Mouse (Mus musculus) induced T-regulatory cell, adult 2 months (primary cell): ENCODE measurements around the gene Ctdspl.
A peak's percentile ranks its signal among the peaks of the same experiment; 100 is the strongest.

Experiments used
- DNase-seq: peaks from one replicate; pipeline ENCODE4 v3.0.0-alpha.2; 2012; ENCODE audit warnings: low read depth

Ctdspl gene

DNA sequence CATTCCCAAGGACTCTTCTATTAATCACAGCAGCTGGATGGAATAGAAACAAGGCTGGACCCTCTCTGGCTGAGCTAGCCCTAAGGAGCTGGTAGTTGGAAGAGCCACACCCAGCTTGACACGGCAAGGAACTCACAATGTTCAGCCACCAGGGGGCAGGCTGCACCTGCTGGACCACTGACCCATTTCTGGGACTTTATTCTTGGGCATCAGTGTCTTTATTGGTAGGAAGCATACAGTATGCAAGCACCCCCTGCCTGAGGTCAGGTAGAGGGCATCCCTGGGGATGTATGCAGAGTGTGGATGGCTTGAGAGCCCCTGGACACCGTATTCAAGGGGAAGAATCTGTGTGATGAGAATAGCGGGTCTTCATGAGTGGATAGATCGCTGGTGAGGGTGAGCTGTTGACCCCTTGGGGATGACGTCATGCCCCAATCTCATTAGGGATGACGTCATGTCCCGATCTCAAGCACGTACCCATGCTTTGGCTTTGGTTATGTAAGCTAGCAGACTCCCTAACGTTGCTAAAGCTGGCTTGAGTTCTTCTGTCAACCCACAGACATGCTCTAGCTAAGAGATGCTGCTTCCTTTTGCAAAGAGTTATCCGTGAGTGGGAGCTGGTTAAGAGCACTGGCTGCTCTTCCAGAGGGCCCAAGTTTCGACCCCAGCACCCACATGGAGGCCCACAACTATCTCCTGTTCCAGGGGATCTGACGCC, 5.3 kb upstream of the Ctdspl start:
- peak; percentile 77 for DNase-seq

DNA sequence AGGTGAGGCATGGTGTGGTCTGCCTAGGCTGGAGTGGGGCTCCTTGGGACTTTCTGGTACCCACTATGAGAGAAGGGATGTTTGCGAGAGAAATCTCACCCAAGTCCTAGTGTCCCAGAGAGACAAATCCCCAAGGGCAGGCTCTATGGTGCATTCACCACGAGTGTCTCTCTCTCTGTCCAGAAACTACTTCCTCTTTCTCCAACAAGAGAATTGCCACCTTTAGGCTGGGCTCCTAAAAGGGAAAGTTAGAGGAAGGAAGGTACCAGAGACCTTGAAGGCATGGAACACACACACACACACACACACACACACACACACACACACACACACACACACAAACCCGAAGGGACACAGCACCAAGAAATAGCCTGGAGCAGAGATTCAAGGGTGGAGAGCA, 4.3 kb upstream of the Ctdspl start:
- DNase-seq = no peak

DNA sequence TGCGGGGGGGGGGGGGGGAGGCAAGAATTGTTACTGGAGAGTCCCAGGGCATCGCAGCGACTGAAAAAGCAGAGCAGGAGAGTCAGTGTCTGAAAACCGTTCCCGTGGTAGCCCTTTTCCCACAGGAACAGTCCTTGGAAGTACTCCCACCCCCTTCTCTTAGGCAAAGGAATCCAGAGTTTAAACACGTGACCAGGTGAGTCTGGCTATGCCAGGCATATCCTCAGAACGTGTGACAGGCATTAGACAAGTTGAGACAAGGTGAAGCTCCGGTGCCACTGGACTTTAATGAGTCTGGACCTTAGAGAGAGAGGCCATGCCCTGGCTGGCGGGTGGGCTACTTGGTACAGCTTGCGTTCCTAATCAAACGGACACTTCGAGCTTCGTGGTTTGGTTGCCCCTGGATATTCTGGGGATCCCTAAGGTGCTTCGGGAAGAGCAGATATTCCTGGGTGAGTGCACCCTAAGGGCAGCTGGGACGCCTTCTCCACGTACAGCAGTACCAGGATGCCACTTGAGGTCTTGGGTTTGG, 1.6 kb upstream of the Ctdspl start:
- DNase-seq = no peak

DNA sequence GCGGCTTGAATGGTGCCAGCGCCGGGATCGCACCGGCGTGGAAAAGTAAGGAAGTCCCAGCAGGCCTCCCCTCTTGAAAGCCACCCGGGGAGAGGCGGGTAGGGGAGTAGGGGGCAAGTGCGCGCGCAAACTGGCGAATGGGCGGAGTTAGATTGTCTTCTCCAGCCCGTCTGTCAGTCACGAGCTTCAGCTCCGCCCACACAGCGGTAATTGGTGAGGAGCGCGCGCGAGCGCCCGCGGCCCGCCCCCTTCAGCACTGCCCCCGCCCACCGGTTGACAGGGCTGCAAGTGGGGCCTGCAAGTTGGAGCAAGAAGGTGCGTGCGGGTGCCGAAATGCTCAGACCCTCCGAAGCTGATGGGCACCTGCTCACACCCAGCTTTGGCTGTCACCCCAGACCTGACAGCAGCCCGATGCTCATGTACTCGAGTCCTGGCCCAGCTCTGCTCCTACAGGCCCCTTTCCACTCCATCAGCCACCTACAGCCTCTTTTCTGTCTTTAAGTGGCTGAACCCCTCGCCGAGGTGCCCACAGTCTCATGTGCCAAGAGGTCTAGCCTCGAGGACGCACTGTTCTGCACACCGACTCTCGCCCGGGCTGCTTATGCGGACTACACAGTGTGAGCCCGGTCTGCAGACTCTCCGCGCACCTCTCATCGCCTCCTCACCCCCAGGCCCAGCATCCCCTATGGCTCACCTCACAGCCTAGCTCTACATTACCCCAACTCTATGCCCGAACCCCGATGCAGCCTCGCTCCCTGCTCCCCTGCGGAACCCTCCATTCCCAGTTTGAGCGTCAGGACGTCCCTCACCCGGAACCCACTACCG, 755 bp upstream of the Ctdspl start:
- DNase-seq = peak; percentile 98

GRCm38 (mm10) chr9:118926688-118927321, 552 bp downstream of the Ctdspl start:
- peak; percentile 57 for DNase-seq

DNA sequence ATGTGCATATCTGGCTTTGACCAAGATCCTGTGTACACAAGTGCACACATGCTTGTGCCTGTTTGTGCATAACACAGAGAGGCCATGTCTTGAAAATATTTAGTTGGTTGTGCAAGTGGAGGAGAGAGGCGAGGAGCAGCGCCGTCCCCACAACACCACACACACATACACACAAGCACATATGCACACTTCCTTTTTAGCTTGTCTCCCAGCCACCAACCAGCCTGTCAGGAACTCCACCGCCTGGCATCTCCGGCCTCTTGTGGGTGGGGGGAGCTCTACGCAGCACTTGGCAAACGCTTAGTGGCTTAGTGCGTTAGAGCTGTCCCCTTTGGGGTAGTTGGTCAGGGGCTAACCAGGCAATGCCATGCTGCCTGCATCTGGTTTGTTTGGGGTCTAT, 1.2 kb downstream of the Ctdspl start:
- DNase-seq = peak; percentile 16

DNA sequence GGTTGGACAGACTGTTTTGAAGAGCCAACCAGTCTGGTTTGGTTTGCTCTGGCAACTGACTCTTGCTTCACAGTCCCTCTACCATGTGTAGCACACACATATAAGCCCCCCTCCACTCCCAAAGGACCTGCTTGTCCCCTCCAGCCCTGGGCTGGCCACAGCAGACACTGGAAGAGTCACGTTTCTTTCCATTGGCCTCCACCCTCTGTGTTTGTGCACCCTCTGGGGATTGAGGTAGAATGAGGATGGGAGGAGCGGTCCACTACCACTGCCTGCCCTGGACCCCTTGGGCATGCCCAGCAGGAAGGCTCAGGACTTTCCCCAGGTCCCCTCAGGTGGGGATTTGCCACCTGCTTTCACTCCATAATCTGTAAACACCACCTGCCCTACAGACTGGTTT, 1.8 kb downstream of the Ctdspl start:
- no peak for DNase-seq

- no peak for DNase-seq
These were observed 2.4 kb downstream of the Ctdspl start for GRCm38 (mm10) chr9:118928656-118929055.

- DNase-seq = no peak
These were observed 4.4 kb downstream of the Ctdspl start for GRCm38 (mm10) chr9:118930611-118931010.

- DNase-seq = no peak
These were observed 7.5 kb downstream of the Ctdspl start for GRCm38 (mm10) chr9:118933800-118934199.

DNA sequence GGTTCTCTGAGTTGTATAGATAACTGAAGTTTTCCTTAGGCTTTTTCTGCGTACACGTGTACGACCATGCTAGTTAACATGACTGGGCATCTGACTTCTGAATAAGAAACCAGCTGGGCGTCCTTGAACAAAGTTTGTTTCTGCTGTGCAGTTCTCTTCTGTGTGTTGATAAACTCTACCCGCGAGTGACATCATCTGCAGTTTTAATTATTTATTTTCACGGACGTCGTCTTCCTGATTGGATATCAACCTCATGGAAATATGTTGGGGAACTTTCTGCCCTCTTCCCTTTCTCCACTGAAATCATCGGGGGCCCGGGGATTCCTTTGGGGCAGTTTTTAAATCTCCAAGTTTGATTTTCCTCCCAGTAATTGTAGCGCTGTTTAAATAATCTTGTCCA, 8.1 kb downstream of the Ctdspl start:
- no peak for DNase-seq

DNA sequence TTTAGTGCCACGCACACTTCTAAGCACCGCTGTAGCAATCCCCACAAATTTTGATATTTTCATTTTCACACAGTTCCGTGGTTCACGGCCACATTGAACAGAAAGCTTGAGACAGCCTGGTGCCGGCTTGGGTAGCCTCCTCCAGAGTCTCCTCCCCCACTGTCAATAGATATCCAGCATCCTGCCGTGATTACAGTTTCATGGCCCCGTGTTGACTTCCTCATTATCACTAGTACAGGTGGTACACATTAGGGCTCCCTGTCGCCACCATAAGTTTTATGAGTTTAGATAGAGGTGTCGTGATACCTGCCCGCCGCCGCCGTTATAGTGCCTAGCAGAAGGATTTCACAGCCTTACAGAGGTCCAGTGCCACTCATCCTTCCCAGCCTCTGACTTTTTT, 8.8 kb downstream of the Ctdspl start:
- no peak for DNase-seq

DNA sequence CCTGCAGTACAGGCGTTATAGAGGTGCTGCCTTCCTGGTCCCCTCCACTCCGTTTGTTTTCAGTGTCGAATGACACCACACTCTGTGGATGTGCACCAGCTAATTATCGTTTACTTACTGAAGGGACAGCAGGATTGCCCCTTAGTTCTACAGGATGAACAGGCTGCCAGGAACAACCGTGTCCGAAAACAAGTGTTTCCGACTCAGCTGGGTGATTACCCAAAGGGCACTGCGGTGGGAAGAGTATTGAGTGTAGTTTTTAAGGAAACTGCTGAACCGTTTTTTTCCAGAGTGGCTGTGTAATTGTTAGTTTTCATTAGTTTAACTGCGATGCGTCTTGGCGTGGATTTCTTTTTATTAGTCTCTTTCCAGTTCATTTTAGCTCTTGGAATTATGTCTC, 9.8 kb downstream of the Ctdspl start:
- DNase-seq = no peak

GRCm38 (mm10) chr9:118937515-118937914, 11.3 kb downstream of the Ctdspl start:
- DNase-seq = no peak

- DNase-seq = no peak
These were observed 13.2 kb downstream of the Ctdspl start for GRCm38 (mm10) chr9:118939410-118939809.

- no peak for DNase-seq
These were observed 13.6 kb downstream of the Ctdspl start for GRCm38 (mm10) chr9:118939831-118940230.

DNA sequence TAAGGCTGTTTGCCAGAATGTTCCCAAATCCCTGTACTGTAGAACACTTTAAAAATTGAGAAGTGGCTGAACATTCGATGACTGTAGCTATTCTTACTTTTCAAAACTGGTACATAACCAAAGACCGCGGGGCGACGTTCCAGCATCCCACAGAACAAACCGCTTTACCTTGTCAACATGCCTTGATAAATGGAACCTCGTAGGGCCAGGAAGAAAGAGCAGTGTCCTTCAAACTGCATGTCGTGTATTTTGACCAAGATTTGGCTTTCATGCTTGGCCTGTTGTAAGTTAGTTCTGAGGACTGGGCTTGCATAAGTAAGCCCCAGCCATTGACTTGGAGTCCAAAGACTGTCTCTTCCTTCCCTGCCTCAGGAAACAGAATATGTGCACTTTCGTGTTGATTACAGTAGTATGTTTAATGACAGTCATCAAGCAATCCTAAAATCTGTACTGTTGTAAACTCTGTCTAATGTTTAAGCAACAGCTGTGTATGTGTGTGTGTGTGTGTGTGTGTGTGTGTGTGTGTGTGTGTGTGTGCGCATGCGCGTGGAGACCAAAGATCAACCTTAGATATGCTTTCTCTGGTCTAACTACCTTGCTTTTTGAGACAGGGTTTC, 14.4 kb downstream of the Ctdspl start:
- no peak for DNase-seq

DNA sequence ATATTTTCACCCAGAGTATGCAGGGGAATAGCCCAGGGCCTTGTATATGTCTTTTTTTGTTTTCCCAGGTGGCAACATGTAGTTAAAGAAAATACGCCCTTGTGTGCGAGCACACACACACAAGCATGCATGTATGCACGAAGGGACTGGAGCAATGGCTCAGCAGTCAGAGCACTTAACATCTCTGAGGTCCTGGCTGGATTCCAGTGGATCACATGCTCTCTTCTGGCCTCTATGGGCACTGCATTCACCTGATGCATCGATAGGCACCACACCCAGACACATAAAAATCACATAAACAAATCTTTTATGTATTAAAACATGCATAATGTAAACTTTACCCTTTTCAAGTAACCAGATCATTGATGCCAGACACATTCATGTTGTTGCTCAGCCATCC, 15.8 kb downstream of the Ctdspl start:
- DNase-seq = no peak

DNA sequence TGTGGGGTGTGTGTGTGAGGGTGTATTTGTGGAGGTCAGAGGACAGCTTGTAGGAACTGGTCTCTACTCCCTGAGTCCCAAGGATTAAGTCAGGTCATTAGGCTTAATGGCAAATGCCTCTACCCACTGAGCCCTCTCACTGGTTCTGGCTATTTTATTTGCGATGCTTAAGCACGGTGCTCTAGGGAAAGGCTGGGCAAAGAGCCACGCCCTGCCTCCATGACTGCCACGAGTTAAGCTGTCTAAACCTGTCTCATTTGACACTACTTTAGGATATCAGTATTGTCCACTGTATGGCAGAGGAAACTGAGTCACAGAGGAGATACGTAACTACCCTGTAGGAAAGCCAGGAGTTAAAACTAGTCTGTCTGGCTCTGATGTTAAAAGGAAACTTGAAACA, 17.7 kb downstream of the Ctdspl start:
- DNase-seq = no peak

- no peak for DNase-seq
These were observed 18.1 kb downstream of the Ctdspl start for GRCm38 (mm10) chr9:118944388-118944787.

DNA sequence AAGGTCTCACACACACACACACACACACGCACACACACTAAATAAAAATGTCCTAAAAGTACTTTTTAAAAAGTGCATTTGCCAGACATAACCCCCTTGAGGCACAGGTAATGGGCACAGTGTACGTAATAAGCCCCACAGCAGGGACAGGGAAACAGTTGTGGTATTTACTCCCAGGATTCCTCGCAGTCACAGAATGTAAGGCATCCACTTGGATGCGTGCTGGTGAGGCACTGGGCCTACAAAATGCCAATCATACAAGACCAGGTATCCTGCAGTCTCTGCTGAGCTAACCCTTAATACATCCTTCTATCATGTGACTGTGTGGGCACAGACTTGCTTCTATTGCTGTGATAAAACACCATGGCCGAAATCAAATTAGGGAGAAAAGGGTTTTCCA, 22.2 kb downstream of the Ctdspl start:
- DNase-seq = no peak

- no peak for DNase-seq
These were observed 22.9 kb downstream of the Ctdspl start for GRCm38 (mm10) chr9:118949124-118949523.
